Mouse (Mus musculus): ENCODE data around the gene Ip6k2.

DNA sequence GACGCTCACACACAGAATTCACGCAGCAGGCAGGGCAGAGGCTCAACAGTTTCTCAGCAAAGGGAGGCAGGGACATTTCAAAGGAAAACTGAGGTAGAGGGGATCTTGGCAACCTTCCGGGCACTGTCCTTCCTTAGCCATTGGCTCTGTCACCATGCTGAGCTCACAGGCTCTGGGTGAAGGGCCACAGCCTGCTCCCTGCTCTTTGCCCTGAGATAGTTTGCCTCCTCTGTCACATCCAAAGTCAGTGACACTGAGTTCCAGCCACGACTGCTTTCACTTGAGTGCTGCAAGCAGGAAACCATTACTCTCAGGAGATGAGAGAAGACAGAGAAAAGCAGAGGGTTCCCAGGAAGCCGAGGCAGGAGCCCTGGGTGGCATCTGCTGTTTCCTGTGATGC lies 36.5 kb downstream of the Ip6k2 start:
- no peak for TF ChIP-seq CTCF (IDR thresholded peaks at IDR 0.05; ENCODE audit: insufficient read depth, low read depth, low read length)
- TF ChIP-seq POLR2A (IDR thresholded peaks at IDR 0.05; ENCODE audit: insufficient read depth, low read depth, low read length): no peak
